Comparison of ENCODE assay signal across 8 mouse cellular contexts in the genomic region with DNA sequence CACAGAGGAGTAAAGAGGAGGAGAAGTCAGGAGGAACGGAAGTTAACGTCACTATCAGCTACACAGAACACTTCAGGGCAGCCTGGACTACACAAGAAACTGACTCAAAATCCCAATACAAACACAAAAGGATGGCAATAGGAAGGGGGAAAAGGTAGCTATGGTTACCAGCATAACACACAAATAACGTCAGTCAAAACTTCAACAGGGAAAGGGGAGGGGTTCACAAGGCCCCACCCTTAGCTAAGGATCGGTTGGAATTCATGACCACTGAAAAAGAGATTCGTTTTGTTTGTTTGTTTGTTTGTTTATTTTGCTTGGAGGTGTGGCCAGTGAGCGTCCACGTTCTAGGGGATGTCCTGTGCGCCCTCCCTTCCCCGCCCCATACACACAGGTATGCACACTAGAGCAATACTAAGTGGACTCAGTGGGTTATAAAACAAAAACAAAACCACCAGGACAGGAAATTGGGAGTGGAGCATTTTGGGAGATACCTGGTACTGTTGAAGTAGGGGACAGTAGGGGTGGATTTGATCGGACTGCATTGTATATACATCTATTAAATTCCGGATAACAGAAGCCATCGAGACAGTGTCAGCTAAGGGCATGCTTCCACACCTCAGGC. TPM values are rescaled to one million over a fixed set of nuclear protein-coding genes. Genes with fewer than 3 reads are reported as not detected.
DNase-seq lines count a peak whose midpoint lies in the region; ATAC-seq and TF ChIP-seq lines count a peak whose summit lies in the region.

No protein-coding gene starts in this region.

- H3K36me3 ChIP-seq in embryonic facial prominence, embryonic 12.5 days = no peaks in the 10 kb centered on the region
- no peaks in the 10 kb centered on the region for H3K36me3 ChIP-seq in intestine, embryonic 15.5 days

- peak overlapping the region; percentile 61 for H3K4me2 ChIP-seq in embryonic facial prominence, embryonic 12.5 days (replicated peaks)
- H3K4me2 ChIP-seq in intestine, embryonic 15.5 days (replicated peaks) = peak overlapping the region; percentile 67

- H3K27me3 ChIP-seq in cerebellum, adult 2 months (ENCODE audit: control insufficient read depth, insufficient read depth, low read length) = no peaks in the 10 kb centered on the region
- H3K27me3 ChIP-seq in embryonic facial prominence, embryonic 12.5 days = no peaks in the 10 kb centered on the region
- no peaks in the 10 kb centered on the region for H3K27me3 ChIP-seq in intestine, embryonic 15.5 days (replicated peaks)

- DNase-seq in cerebellum, adult 2 months = no peak
- no peak for DNase-seq in cerebellum, adult 11 months
- DNase-seq in 416B (ENCODE audit: low read depth) = peak; percentile 15
- DNase-seq in mesoderm, embryonic 11.5 days (ENCODE audit: low read depth, low spot score) = peak; percentile 24
- no peak for DNase-seq in layer of hippocampus, adult 18-20 months (ENCODE audit: low spot score in 2 of 2)
- no peak for DNase-seq in urinary bladder, postnatal 4 days (ENCODE audit: low spot score in 2 of 2)

- H3K4me1 ChIP-seq in cerebellum, adult 2 months (ENCODE audit: control insufficient read depth, insufficient read depth, low read length) = no peaks in the 10 kb centered on the region
- H3K4me1 ChIP-seq in embryonic facial prominence, embryonic 12.5 days = peaks cover 3% of the 10 kb centered on the region; the same call in 1 of the 2 replicates
- H3K4me1 ChIP-seq in intestine, embryonic 15.5 days (replicated peaks) = 0 out of 2 replicates have a peak, but pooled peaks cover 5% of the 10 kb centered on the region

- 0 out of 2 replicates have a peak, but pooled peaks cover 3% of the 10 kb centered on the region for H3K9me3 ChIP-seq in embryonic facial prominence, embryonic 12.5 days
- no peaks in the 10 kb centered on the region for H3K9me3 ChIP-seq in intestine, embryonic 15.5 days

- no peak for TF ChIP-seq POLR2A in cerebellum, adult 2 months (IDR thresholded peaks at IDR 0.05; ENCODE audit: borderline replicate concordance, insufficient read depth, low read length)

- no peak; the same call in 1 of the 2 replicates for ATAC-seq in embryonic facial prominence, embryonic 12.5 days (ENCODE audit: insufficient number of reproducible peaks, insufficient read depth, low FRiP score, low TSS enrichment)
- peak; percentile 71 for ATAC-seq in intestine, embryonic 15.5 days

- H3K27ac ChIP-seq in cerebellum, adult 2 months (ENCODE audit: insufficient read depth, low read length) = no peak overlapping the region
- H3K27ac ChIP-seq in embryonic facial prominence, embryonic 12.5 days = peak overlapping the region; percentile 84
- peak overlapping the region; percentile 91 for H3K27ac ChIP-seq in intestine, embryonic 15.5 days

- H3K9ac ChIP-seq in embryonic facial prominence, embryonic 12.5 days = peak overlapping the region; percentile 68
- H3K9ac ChIP-seq in intestine, embryonic 15.5 days = peak overlapping the region; percentile 60

- no peak for TF ChIP-seq CTCF in cerebellum, adult 2 months (IDR thresholded peaks at IDR 0.05; ENCODE audit: borderline replicate concordance, insufficient read depth, low read depth, low read length)

- H3K4me3 ChIP-seq in cerebellum, adult 2 months (replicated peaks; ENCODE audit: insufficient read depth, low read depth, low read length) = peak overlapping the region; percentile 91
- H3K4me3 ChIP-seq in embryonic facial prominence, embryonic 12.5 days = peak overlapping the region; percentile 69
- peak overlapping the region; percentile 60 for H3K4me3 ChIP-seq in intestine, embryonic 15.5 days (replicated peaks)

- WGBS in cerebellum, adult 2 months = 2% methylated on average over 12 of the region's 12 CpGs
- WGBS in embryonic facial prominence, embryonic 12.5 days = 3% methylated on average over 12 of the region's 12 CpGs
- 5% methylated on average over 12 of the region's 12 CpGs for WGBS in intestine, embryonic 15.5 days

RNA-seq across cellular contexts. Expression of a gene that starts 0.7 kb away (rescaled TPM):
- polyA plus RNA-seq in cerebellum, adult 2 months (2012; rRNA removed) = 2.9 and 3.6 TPM in 2 replicates
- polyA plus RNA-seq in embryonic facial prominence, embryonic 12.5 days (2016; fragmentation: Nextera tagmentation; extraction: Ambion mirVana) = 4.3 and 4.6 TPM in 2 replicates
- polyA plus RNA-seq in intestine, embryonic 15.5 days (2015; fragmentation: Nextera tagmentation; extraction: Ambion mirVana) = 2.4 and 3.1 TPM in 2 replicates
- total RNA-seq in layer of hippocampus, adult 18-20 months (2021) = 1 to 10 TPM; 4.4 to 4.8 TPM

RNA-seq across cellular contexts. Expression of a gene that starts 37.5 kb away (rescaled TPM):
- 2.6 and 2.8 TPM in 2 replicates for polyA plus RNA-seq in cerebellum, adult 2 months (2012; rRNA removed)
- 8.0 and 8.1 TPM in 2 replicates for polyA plus RNA-seq in embryonic facial prominence, embryonic 12.5 days (2016; fragmentation: Nextera tagmentation; extraction: Ambion mirVana)
- 3.6 and 4.6 TPM in 2 replicates for polyA plus RNA-seq in intestine, embryonic 15.5 days (2015; fragmentation: Nextera tagmentation; extraction: Ambion mirVana)
- 1 to 10 TPM; 2.4 to 3.2 TPM for total RNA-seq in layer of hippocampus, adult 18-20 months (2021)

RNA-seq across cellular contexts. Expression of a gene that starts 48.1 kb away (rescaled TPM):
- 1.9 and 2.0 TPM in 2 replicates for polyA plus RNA-seq in cerebellum, adult 2 months (2012; rRNA removed)
- polyA plus RNA-seq in embryonic facial prominence, embryonic 12.5 days (2016; fragmentation: Nextera tagmentation; extraction: Ambion mirVana) = 2.3 and 3.4 TPM in 2 replicates
- 2.5 and 3.3 TPM in 2 replicates for polyA plus RNA-seq in intestine, embryonic 15.5 days (2015; fragmentation: Nextera tagmentation; extraction: Ambion mirVana)
- total RNA-seq in layer of hippocampus, adult 18-20 months (2021) = 1 to 10 TPM; 2.9 to 3.1 TPM

RNA-seq across cellular contexts. Expression of a gene that starts 55.8 kb away (rescaled TPM):
- 0.16 TPM in 2 replicates for polyA plus RNA-seq in cerebellum, adult 2 months (2012; rRNA removed)
- polyA plus RNA-seq in embryonic facial prominence, embryonic 12.5 days (2016; fragmentation: Nextera tagmentation; extraction: Ambion mirVana) = 0.24 and 0.32 TPM in 2 replicates
- polyA plus RNA-seq in intestine, embryonic 15.5 days (2015; fragmentation: Nextera tagmentation; extraction: Ambion mirVana) = 0.09 and 0.20 TPM in 2 replicates
- under 1 TPM; 0.58 to 0.74 TPM for total RNA-seq in layer of hippocampus, adult 18-20 months (2021)

Comparison
In these comparisons a context has a peak if more than half of its experiments do, and no peak if none do; other contexts are left out.
1. DNase-seq: peak in 416B (single experiment) and mesoderm, embryonic 11.5 days (single experiment); none in cerebellum, adult 2 months (0 of 2), cerebellum, adult 11 months (single experiment), layer of hippocampus, adult 18-20 months (0 of 2) and urinary bladder, postnatal 4 days (0 of 2).
2. Peak in every context shown above with its lines, with median percentiles within 50 percentile points of each other: H3K4me3 ChIP-seq.